Mouse (Mus musculus) heart, embryonic 16.5 days (tissue): ENCODE results near the gene Bpifb9a. TPM values are rescaled to one million over a fixed set of nuclear protein-coding genes. Genes with fewer than 3 reads are reported as not detected.
"Not testable (repeated sequence)": the region's sequence is repeated elsewhere in the genome, so short reads cannot be mapped to it uniquely, and the experiment has no call there.

Experiments used
- ATAC-seq: fragments of 200-750 bp; cut with Nextera tagmentation; replicated peaks from 2 replicates; pipeline ENCODE4 v1.8.0; 2017; ENCODE audit warnings: moderate number of reproducible peaks; ENCODE audit not compliant: insufficient read depth, low FRiP score; ENCODE audit errors: extremely low read depth
- H3K27ac ChIP-seq: fragments of 300-500 bp; sonication (generic); 2 replicates; pipeline ENCODE4 v1.5.1; 2014; ENCODE audit warnings: mild to moderate bottlenecking, low read length, control low read depth, moderate library complexity
- H3K27me3 ChIP-seq: fragments of 300-500 bp; sonication (generic); 2 replicates; pipeline ENCODE4 v1.6.1; 2014; ENCODE audit warnings: low read length, mixed read lengths; ENCODE audit not compliant: control insufficient read depth, insufficient read depth
- H3K36me3 ChIP-seq: fragments of 300-500 bp; sonication (generic); 2 replicates; pipeline ENCODE4 v1.6.1; 2014; ENCODE audit not compliant: control insufficient read depth, insufficient read depth
- H3K4me1 ChIP-seq: fragments of 300-500 bp; sonication (generic); 2 replicates; pipeline ENCODE4 v1.6.1; 2014; ENCODE audit warnings: low read length, mixed read lengths; ENCODE audit not compliant: control insufficient read depth, insufficient read depth
- H3K4me2 ChIP-seq: fragments of 300-500 bp; sonication (generic); 2 replicates; pipeline ENCODE4 v1.6.1; 2014; ENCODE audit warnings: low read depth, mild to moderate bottlenecking, control low read depth, low read length
- H3K4me3 ChIP-seq: fragments of 300-500 bp; sonication (generic); 2 replicates; pipeline ENCODE4 v1.5.1; 2014; ENCODE audit warnings: mild to moderate bottlenecking, control low read depth, low read length
- H3K9ac ChIP-seq: fragments of 300-500 bp; sonication (generic); 2 replicates; pipeline ENCODE4 v1.6.1; 2014; ENCODE audit warnings: low read length, control low read depth
- H3K9me3 ChIP-seq: fragments of 300-500 bp; sonication (generic); replicated peaks from 2 replicates; pipeline ENCODE4 v1.6.1; 2016; ENCODE audit warnings: low read length; ENCODE audit not compliant: control insufficient read depth
- WGBS: fragments of 180-500 bp; shearing (Covaris S2); extraction: QIAGEN DNeasy Blood & Tissue Kit; methylation state at CpG from one replicate; pipeline ENCODE4 v1.1.7; 2014; 5-methylcytosine and 5-hydroxymethylcytosine counted together
- polyA plus RNA-seq: library from polyadenylated mRNA; unstranded; fragments of >200 nt; fragmentation: Nextera tagmentation; extraction: Ambion mirVana; gene quantifications from 2 replicates; pipeline ENCODE4 v1.2.1, GENCODE M21; 2015

Gene Bpifb9a
- polyA plus RNA-seq, 1 experiment from 2014 or later: not detected

GRCm38 (mm10) chr2:154291866-154292265 lies 34.2 kb downstream of the Bpifb9a start:
- H3K27me3 ChIP-seq, H3K4me3 ChIP-seq, H3K9me3 ChIP-seq, H3K9ac ChIP-seq, H3K4me2 ChIP-seq, ATAC-seq, H3K4me1 ChIP-seq, H3K36me3 ChIP-seq, H3K27ac ChIP-seq: not testable (repeated sequence)
- WGBS: 80% methylated on average over 3 of the region's 3 CpGs

- H3K27ac ChIP-seq: no peak overlapping the region
- no peaks in the 10 kb centered on the region for H3K9me3 ChIP-seq
- H3K27me3 ChIP-seq: no peaks in the 10 kb centered on the region
- ATAC-seq: no peak
- H3K4me1 ChIP-seq: no peaks in the 10 kb centered on the region
- H3K9ac ChIP-seq: no peak overlapping the region
- 72% methylated on average over 1 of the region's 1 CpGs for WGBS
- no peaks in the 10 kb centered on the region for H3K36me3 ChIP-seq
- H3K4me3 ChIP-seq: no peak overlapping the region
- no peak overlapping the region for H3K4me2 ChIP-seq
These were observed 35.2 kb downstream of the Bpifb9a start for GRCm38 (mm10) chr2:154292833-154293232.

GRCm38 (mm10) chr2:154294746-154295145 lies 37.1 kb downstream of the Bpifb9a start:
- 1% methylated on average over 9 of the region's 10 CpGs for WGBS
- not testable (repeated sequence) for H3K4me2 ChIP-seq, H3K9me3 ChIP-seq

GRCm38 (mm10) chr2:154300496-154300895 lies 42.8 kb downstream of the Bpifb9a start:
- no peaks in the 10 kb centered on the region for H3K4me1 ChIP-seq
- ATAC-seq: no peak
- 12% methylated on average over 1 of the region's 1 CpGs for WGBS

More at GRCm38 (mm10) chr2:154294746-154295145, 37.1 kb downstream of the Bpifb9a start:
- ATAC-seq, H3K27ac ChIP-seq, H3K36me3 ChIP-seq, H3K9ac ChIP-seq, H3K4me1 ChIP-seq, H3K27me3 ChIP-seq: not testable (repeated sequence)
- peak overlapping the region; percentile 22; the same call in 1 of the 2 replicates for H3K4me3 ChIP-seq

GRCm38 (mm10) chr2:154301763-154302162 lies 44.1 kb downstream of the Bpifb9a start:
- H3K9ac ChIP-seq: no peak overlapping the region
- H3K4me3 ChIP-seq: no peak overlapping the region
- H3K27ac ChIP-seq: no peak overlapping the region
- H3K9me3 ChIP-seq: no peaks in the 10 kb centered on the region
- H3K4me1 ChIP-seq: no peaks in the 10 kb centered on the region
- ATAC-seq: no peak
- H3K27me3 ChIP-seq: no peaks in the 10 kb centered on the region
- no peak overlapping the region for H3K4me2 ChIP-seq
- WGBS: 83% methylated on average over 3 of the region's 3 CpGs
- no peaks in the 10 kb centered on the region for H3K36me3 ChIP-seq

More at GRCm38 (mm10) chr2:154300496-154300895, 42.8 kb downstream of the Bpifb9a start:
- H3K4me2 ChIP-seq: no peak overlapping the region
- H3K27ac ChIP-seq: no peak overlapping the region
- H3K4me3 ChIP-seq: no peak overlapping the region
- no peak overlapping the region for H3K9ac ChIP-seq
- no peaks in the 10 kb centered on the region for H3K9me3 ChIP-seq
- no peaks in the 10 kb centered on the region for H3K36me3 ChIP-seq
- H3K27me3 ChIP-seq: no peaks in the 10 kb centered on the region

- H3K4me1 ChIP-seq, H3K9me3 ChIP-seq, H3K36me3 ChIP-seq, H3K9ac ChIP-seq, H3K4me3 ChIP-seq, H3K27me3 ChIP-seq, H3K27ac ChIP-seq, H3K4me2 ChIP-seq, ATAC-seq: not testable (repeated sequence)
- 82% methylated on average over 1 of the region's 3 CpGs for WGBS
These were observed 47.0 kb downstream of the Bpifb9a start for GRCm38 (mm10) chr2:154304604-154305003.

- H3K4me2 ChIP-seq, H3K4me1 ChIP-seq, ATAC-seq, H3K4me3 ChIP-seq, H3K9ac ChIP-seq, H3K9me3 ChIP-seq, H3K27ac ChIP-seq, H3K36me3 ChIP-seq, H3K27me3 ChIP-seq: not testable (repeated sequence)
- WGBS: 64% methylated on average over 4 of the region's 4 CpGs
These were observed 49.3 kb downstream of the Bpifb9a start, which contains the start of gene Bpifb9b for GRCm38 (mm10) chr2:154306927-154307326. TSS of gene Bpifb9b (plus strand) at chr2:154307227.

- 72% methylated on average over 5 of the region's 5 CpGs for WGBS
- not testable (repeated sequence) for ATAC-seq, H3K36me3 ChIP-seq, H3K27me3 ChIP-seq, H3K4me2 ChIP-seq, H3K4me3 ChIP-seq, H3K9me3 ChIP-seq, H3K4me1 ChIP-seq, H3K9ac ChIP-seq, H3K27ac ChIP-seq
These were observed 56.1 kb downstream of the Bpifb9a start for GRCm38 (mm10) chr2:154313771-154314170.
